Mouse (Mus musculus) olfactory bulb, adult 2 months (tissue): Measurements from ENCODE around the gene Iqgap1.

ENCODE experiments used
- CTCF ChIP-seq: fragments of 200-500 bp; IDR thresholded peaks from 2 replicates; pipeline ENCODE4 v1.5.1; 2012; ENCODE audit warnings: low read depth, mild to moderate bottlenecking, low read length, moderate library complexity; ENCODE audit not compliant: insufficient read depth
- POLR2A ChIP-seq: fragments of 200-500 bp; IDR thresholded peaks from 2 replicates; pipeline ENCODE4 v1.6.1; 2012; ENCODE audit warnings: mild to moderate bottlenecking, low read depth, low read length, moderate library complexity; ENCODE audit not compliant: insufficient read depth

DNA sequence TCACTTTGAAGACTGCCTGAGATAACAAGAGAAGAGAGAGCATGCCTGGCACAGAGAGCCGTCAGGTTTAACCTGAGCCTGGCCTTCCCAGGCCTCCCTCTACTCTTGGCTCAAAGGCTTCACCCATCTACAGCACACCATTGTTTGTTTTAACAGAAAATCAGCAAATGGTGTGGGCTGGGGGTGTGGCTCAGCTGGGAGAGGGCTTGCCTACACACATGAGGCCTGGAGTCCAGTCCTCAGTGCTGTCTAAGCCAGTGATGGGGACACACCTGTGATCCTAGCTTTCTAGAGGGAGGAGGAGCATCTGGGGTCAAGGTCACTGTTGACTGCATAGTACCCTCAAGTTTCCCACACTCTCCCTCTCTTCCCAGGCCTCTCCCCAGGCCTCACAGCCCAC, 143.1 kb downstream of the Iqgap1 start:
- TF ChIP-seq POLR2A (no peak), CTCF (no peak)
